ENCODE assay signal across 27 mouse cellular contexts in genomic region chr3:145600801-145601200, GRCm38 (mm10). TPM values are rescaled to one million over a fixed set of nuclear protein-coding genes. Genes with fewer than 3 reads are reported as not detected.
DNase-seq lines count a peak whose midpoint lies in the region; ATAC-seq and TF ChIP-seq lines count a peak whose summit lies in the region.
"Had no signal": no experiment of that assay in that cellular context is flagged by ENCODE, and none has a peak within 500 bp of the region (broad histone marks: within the 10 kb centered on the region; RNA-seq: fewer than 3 reads in every experiment).

No protein-coding gene starts in this region.

- H3K27ac ChIP-seq in liver, embryonic 13.5 days, result 0 out of 2 replicates have a peak overlapping the region, but pooled peaks have one; percentile 7
- no peak overlapping the region for H3K27ac ChIP-seq in liver, postnatal 0 days (ENCODE audit: low read depth)
- peak overlapping the region; percentile 52; the same call in 1 of the 2 replicates for H3K27ac ChIP-seq in stomach, embryonic 14.5 days (ENCODE audit: low read length)
- no peak overlapping the region for H3K27ac ChIP-seq in stomach, postnatal 0 days (replicated peaks)
- H3K27ac ChIP-seq in stomach, embryonic 15.5 days, result peak overlapping the region; percentile 26; the same call in 1 of the 2 replicates
- no peak overlapping the region for H3K27ac ChIP-seq in hindbrain, embryonic 14.5 days
- H3K27ac ChIP-seq: embryonic facial prominence, embryonic 13.5 days; embryonic facial prominence, embryonic 15.5 days; forebrain, embryonic 10.5 days; forebrain, embryonic 12.5 days had no signal

- no peaks in the 10 kb centered on the region for H3K27me3 ChIP-seq in liver, embryonic 13.5 days
- H3K27me3 ChIP-seq in liver, postnatal 0 days (ENCODE audit: insufficient read depth, low read length), result no peaks in the 10 kb centered on the region
- H3K27me3 ChIP-seq in stomach, embryonic 14.5 days (ENCODE audit: control insufficient read depth, insufficient read depth, low read length), result no peaks in the 10 kb centered on the region
- no peaks in the 10 kb centered on the region for H3K27me3 ChIP-seq in stomach, postnatal 0 days (ENCODE audit: control insufficient read depth, insufficient read depth, low read length)
- H3K27me3 ChIP-seq in stomach, embryonic 15.5 days (replicated peaks), result no peaks in the 10 kb centered on the region
- no peaks in the 10 kb centered on the region for H3K27me3 ChIP-seq in hindbrain, embryonic 14.5 days (ENCODE audit: control insufficient read depth, insufficient read depth, low read length)
- H3K27me3 ChIP-seq: CH12.LX; embryonic facial prominence, embryonic 13.5 days; embryonic facial prominence, embryonic 15.5 days; forebrain, embryonic 12.5 days; Patski had no signal

- peaks cover 18% of the 10 kb centered on the region for H3K4me1 ChIP-seq in liver, embryonic 13.5 days (replicated peaks)
- no peaks in the 10 kb centered on the region for H3K4me1 ChIP-seq in liver, postnatal 0 days (ENCODE audit: insufficient read depth)
- peaks cover 12% of the 10 kb centered on the region; the same call in 1 of the 2 replicates for H3K4me1 ChIP-seq in stomach, embryonic 14.5 days (ENCODE audit: control insufficient read depth, insufficient read depth, low read length)
- 0 out of 2 replicates have a peak, but pooled peaks cover 5% of the 10 kb centered on the region for H3K4me1 ChIP-seq in stomach, postnatal 0 days (replicated peaks; ENCODE audit: control insufficient read depth, insufficient read depth)
- H3K4me1 ChIP-seq in stomach, embryonic 15.5 days, result peaks cover 8% of the 10 kb centered on the region; the same call in 1 of the 2 replicates
- peaks cover 3% of the 10 kb centered on the region; the same call in 1 of the 2 replicates for H3K4me1 ChIP-seq in hindbrain, embryonic 14.5 days (replicated peaks; ENCODE audit: control insufficient read depth, insufficient read depth, low read length)
- H3K4me1 ChIP-seq: embryonic facial prominence, embryonic 13.5 days; embryonic facial prominence, embryonic 15.5 days had no signal

- DNase-seq in liver, embryonic 13.5 days, result no peak
- no peak for DNase-seq in liver, postnatal 0 days
- DNase-seq in stomach, postnatal 0 days (ENCODE audit: low spot score), result no peak
- DNase-seq in thymus, postnatal 25 days, result no peak
- DNase-seq in hindbrain, embryonic 14.5 days (ENCODE audit: low spot score), result no peak
- DNase-seq: adrenal gland, adult 8-10 months; adrenal gland, postnatal 14 days; adrenal gland, postnatal 36 days; B cell, adult 2 months; cerebellum, adult 11-12 months; cerebellum, adult 2 months; cerebellum, adult 9-10 months; cerebellum, postnatal 10 days; cerebellum, postnatal 25 days had no signal

- H3K4me2 ChIP-seq in liver, embryonic 13.5 days, result no peak overlapping the region
- no peak overlapping the region for H3K4me2 ChIP-seq in liver, postnatal 0 days (ENCODE audit: low read depth, low read length)
- H3K4me2 ChIP-seq in stomach, embryonic 14.5 days (replicated peaks; ENCODE audit: low read depth, low read length), result no peak overlapping the region
- H3K4me2 ChIP-seq in stomach, postnatal 0 days (replicated peaks; ENCODE audit: low read depth), result no peak overlapping the region
- no peak overlapping the region for H3K4me2 ChIP-seq in stomach, embryonic 15.5 days
- no peak overlapping the region for H3K4me2 ChIP-seq in hindbrain, embryonic 14.5 days (replicated peaks)
- H3K4me2 ChIP-seq: embryonic facial prominence, embryonic 13.5 days; embryonic facial prominence, embryonic 15.5 days; forebrain, embryonic 12.5 days had no signal

- H3K9me3 ChIP-seq in liver, embryonic 13.5 days (replicated peaks), result no peaks in the 10 kb centered on the region
- no peaks in the 10 kb centered on the region for H3K9me3 ChIP-seq in liver, postnatal 0 days (ENCODE audit: low read length)
- H3K9me3 ChIP-seq in stomach, embryonic 14.5 days (ENCODE audit: control insufficient read depth, low read depth, low read length), result no peaks in the 10 kb centered on the region
- no peaks in the 10 kb centered on the region for H3K9me3 ChIP-seq in stomach, postnatal 0 days (ENCODE audit: control insufficient read depth, low read length)
- no peaks in the 10 kb centered on the region for H3K9me3 ChIP-seq in stomach, embryonic 15.5 days
- no peaks in the 10 kb centered on the region for H3K9me3 ChIP-seq in hindbrain, embryonic 14.5 days (ENCODE audit: control insufficient read depth, low read length)
- H3K9me3 ChIP-seq: embryonic facial prominence, embryonic 13.5 days; embryonic facial prominence, embryonic 15.5 days; forebrain, embryonic 10.5 days; forebrain, embryonic 12.5 days; G1E had no signal

- no peak overlapping the region for H3K4me3 ChIP-seq in liver, embryonic 13.5 days (replicated peaks)
- H3K4me3 ChIP-seq in liver, postnatal 0 days (ENCODE audit: low read depth, low read length), result no peak overlapping the region
- H3K4me3 ChIP-seq in stomach, embryonic 14.5 days (ENCODE audit: low read depth, low read length), result no peak overlapping the region
- H3K4me3 ChIP-seq in stomach, postnatal 0 days (ENCODE audit: low read depth, low read length), result no peak overlapping the region
- no peak overlapping the region for H3K4me3 ChIP-seq in stomach, embryonic 15.5 days (replicated peaks)
- H3K4me3 ChIP-seq in hindbrain, embryonic 14.5 days (replicated peaks; ENCODE audit: low read length), result no peak overlapping the region
- H3K4me3 ChIP-seq: embryonic facial prominence, embryonic 13.5 days; embryonic facial prominence, embryonic 15.5 days; erythroblast, embryonic 14.5 days; forebrain, embryonic 10.5 days; forebrain, embryonic 12.5 days had no signal

- TF ChIP-seq CTCF in liver, postnatal 0 days (IDR thresholded peaks at IDR 0.05; ENCODE audit: low read depth), result no peak
- TF ChIP-seq CTCF in stomach, postnatal 0 days (IDR thresholded peaks at IDR 0.05; ENCODE audit: low read depth), result no peak

- 57% methylated on average over 6 of the region's 6 CpGs for WGBS in liver, embryonic 13.5 days (ENCODE audit: insufficient replicate concordance)
- 65% methylated on average over 6 of the region's 6 CpGs for WGBS in liver, postnatal 0 days (ENCODE audit: insufficient replicate concordance)
- 58% methylated on average over 6 of the region's 6 CpGs for WGBS in stomach, embryonic 14.5 days
- 55% methylated on average over 6 of the region's 6 CpGs for WGBS in stomach, postnatal 0 days
- 61% methylated on average over 6 of the region's 6 CpGs for WGBS in stomach, embryonic 15.5 days
- 95% methylated on average over 6 of the region's 6 CpGs for WGBS in hindbrain, embryonic 14.5 days

- H3K36me3 ChIP-seq in liver, embryonic 13.5 days, result peaks cover 68% of the 10 kb centered on the region
- peaks cover 11% of the 10 kb centered on the region for H3K36me3 ChIP-seq in liver, postnatal 0 days (replicated peaks; ENCODE audit: insufficient read depth, low read length)
- peaks cover 25% of the 10 kb centered on the region for H3K36me3 ChIP-seq in stomach, embryonic 14.5 days (ENCODE audit: control insufficient read depth, insufficient read depth, low read length)
- no peaks in the 10 kb centered on the region; the same call in 1 of the 2 replicates for H3K36me3 ChIP-seq in stomach, postnatal 0 days (ENCODE audit: control insufficient read depth, insufficient read depth, low read length)
- peaks cover 18% of the 10 kb centered on the region; the same call in 1 of the 2 replicates for H3K36me3 ChIP-seq in stomach, embryonic 15.5 days
- peaks cover 81% of the 10 kb centered on the region for H3K36me3 ChIP-seq in hindbrain, embryonic 14.5 days (replicated peaks; ENCODE audit: control insufficient read depth, insufficient read depth)

- ATAC-seq in liver, embryonic 13.5 days (ENCODE audit: low read depth), result no peak
- no peak for ATAC-seq in liver, postnatal 0 days
- ATAC-seq in stomach, embryonic 14.5 days (ENCODE audit: insufficient number of reproducible peaks, insufficient read depth, low FRiP score, low read depth), result no peak
- no peak for ATAC-seq in stomach, postnatal 0 days (ENCODE audit: low FRiP score, low TSS enrichment)
- ATAC-seq in stomach, embryonic 15.5 days (ENCODE audit: insufficient read depth, low FRiP score, low read depth), result peak; percentile 42; the same call in 1 of the 2 replicates
- ATAC-seq in hindbrain, embryonic 14.5 days (ENCODE audit: low FRiP score), result no peak
- ATAC-seq: activated CD4-positive, CD25-positive, alpha-beta regulatory T cell, adult 4 months; CD4-positive, CD25-positive, alpha-beta regulatory T cell, adult 4 months; forebrain, embryonic 14.5 days; Patski had no signal

- no peak for TF ChIP-seq EP300 in liver, postnatal 0 days (IDR thresholded peaks at IDR 0.05; ENCODE audit: low read depth)
- no peak for TF ChIP-seq EP300 in stomach, postnatal 0 days (optimal IDR thresholded peaks at IDR 0.05)

- H3K9ac ChIP-seq in liver, embryonic 13.5 days, result no peak overlapping the region
- no peak overlapping the region for H3K9ac ChIP-seq in liver, postnatal 0 days (replicated peaks)
- no peak overlapping the region for H3K9ac ChIP-seq in stomach, embryonic 14.5 days (replicated peaks; ENCODE audit: low read depth, low read length)
- no peak overlapping the region for H3K9ac ChIP-seq in stomach, postnatal 0 days (ENCODE audit: low read length)
- no peak overlapping the region for H3K9ac ChIP-seq in stomach, embryonic 15.5 days
- H3K9ac ChIP-seq in hindbrain, embryonic 14.5 days, result no peak overlapping the region
- H3K9ac ChIP-seq: embryonic facial prominence, embryonic 13.5 days; embryonic facial prominence, embryonic 15.5 days; forebrain, embryonic 12.5 days had no signal

RNA-seq across cellular contexts. Expression of gene Znhit6, which starts 24.8 kb away (rescaled TPM):
- polyA plus RNA-seq in liver, embryonic 13.5 days (2015; fragmentation: Nextera tagmentation; extraction: Ambion mirVana), result 20.5 and 23.3 TPM in 2 replicates
- 11.3 and 12.4 TPM in 2 replicates for polyA plus RNA-seq in liver, postnatal 0 days (2015; fragmentation: Nextera tagmentation; extraction: Ambion mirVana)
- 31.9 and 33.4 TPM in 2 replicates for polyA plus RNA-seq in stomach, embryonic 14.5 days (2014; fragmentation: Nextera tagmentation; extraction: Ambion mirVana)
- 16.8 and 17.5 TPM in 2 replicates for polyA plus RNA-seq in stomach, postnatal 0 days (2015; fragmentation: Nextera tagmentation; extraction: Ambion mirVana)
- 29.8 and 30.2 TPM in 2 replicates for polyA plus RNA-seq in stomach, embryonic 15.5 days (2015; fragmentation: Nextera tagmentation; extraction: Ambion mirVana)
- 25.7 and 26.2 TPM in 2 replicates for polyA plus RNA-seq in hindbrain, embryonic 14.5 days (2014; fragmentation: Nextera tagmentation; extraction: Ambion mirVana)

RNA-seq across cellular contexts. Expression of gene Ccn1, which starts 49.0 kb away (rescaled TPM):
- polyA plus RNA-seq in liver, embryonic 13.5 days (2015; fragmentation: Nextera tagmentation; extraction: Ambion mirVana), result 6.3 and 7.5 TPM in 2 replicates
- polyA plus RNA-seq in liver, postnatal 0 days (2015; fragmentation: Nextera tagmentation; extraction: Ambion mirVana), result 3.5 and 3.9 TPM in 2 replicates
- polyA plus RNA-seq in stomach, embryonic 14.5 days (2014; fragmentation: Nextera tagmentation; extraction: Ambion mirVana), result 20.9 and 25.8 TPM in 2 replicates
- polyA plus RNA-seq in stomach, postnatal 0 days (2015; fragmentation: Nextera tagmentation; extraction: Ambion mirVana), result 78.5 and 84.9 TPM in 2 replicates
- polyA plus RNA-seq in stomach, embryonic 15.5 days (2015; fragmentation: Nextera tagmentation; extraction: Ambion mirVana), result 39.7 and 45.1 TPM in 2 replicates
- polyA plus RNA-seq in hindbrain, embryonic 14.5 days (2014; fragmentation: Nextera tagmentation; extraction: Ambion mirVana), result 4.6 and 4.7 TPM in 2 replicates
- polyA plus RNA-seq: activated CD4-positive, CD25-positive, alpha-beta regulatory T cell, adult 4 months; CD4-positive, CD25-positive, alpha-beta regulatory T cell, adult 4 months; G1E had no signal

Comparison
In these comparisons a context has a peak if more than half of its experiments do, and no peak if none do; other contexts are left out.
1. H3K27ac ChIP-seq: peak in liver, embryonic 13.5 days (single experiment), stomach, embryonic 14.5 days (single experiment) and stomach, embryonic 15.5 days (single experiment); none in liver, postnatal 0 days (single experiment), stomach, postnatal 0 days (single experiment) and hindbrain, embryonic 14.5 days (single experiment).